Mouse (Mus musculus): Measurements from ENCODE around the gene Vps16. TPM values are rescaled to one million over a fixed set of nuclear protein-coding genes. Genes with fewer than 3 reads are reported as not detected.

Gene Vps16
- polyA plus RNA-seq, 1 experiment from 2014 or later = 89.2 TPM

GRCm38 (mm10) chr2:130476666-130477297 lies 52.6 kb downstream of the Vps16 start:
- Histone ChIP-seq H3K9me3 (ENCODE audit: control insufficient read depth, low read length) (no peaks in the 10 kb centered on the region), H3K27ac (replicated peaks; ENCODE audit: low read depth, low read length) (no peak overlapping the region), H3K36me3 (ENCODE audit: control insufficient read depth, insufficient read depth, low read length) (no peaks in the 10 kb centered on the region), H3K9ac (ENCODE audit: low read length) (no peak overlapping the region), H3K4me3 (ENCODE audit: low read depth, low read length) (no peak overlapping the region), H3K4me2 (ENCODE audit: low read depth, severe bottlenecking) (no peak overlapping the region), H3K27me3 (ENCODE audit: control insufficient read depth, insufficient read depth, low read length) (no peaks in the 10 kb centered on the region), H3K4me1 (ENCODE audit: control insufficient read depth, insufficient read depth, low read length) (no peaks in the 10 kb centered on the region)
- no peak for ATAC-seq (ENCODE audit: insufficient number of reproducible peaks, low FRiP score, low TSS enrichment, low read depth)
- DNase-seq (ENCODE audit: low spot score) = no peak
- 60% methylated on average over 6 of the region's 6 CpGs for WGBS

DNA sequence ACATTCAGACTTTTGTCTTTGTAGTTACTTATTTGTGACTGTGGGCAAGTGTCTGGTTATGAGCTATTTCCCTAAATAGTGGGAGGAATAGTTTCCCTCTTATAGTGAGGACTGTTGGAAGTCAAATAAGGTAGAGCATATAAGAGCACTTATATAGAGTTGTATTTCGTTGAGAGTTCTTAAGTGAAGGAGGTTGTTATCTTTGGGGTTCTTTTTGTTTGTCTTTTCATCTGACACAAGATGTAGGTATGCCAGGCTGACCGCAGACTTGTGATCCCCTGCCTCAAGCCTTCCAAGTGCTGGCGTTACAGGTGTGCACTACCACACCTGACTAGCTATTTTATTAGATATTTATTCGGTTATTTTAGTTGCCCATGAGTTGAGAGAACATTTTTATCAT lies 58.0 kb downstream of the Vps16 start:
- no peaks in the 10 kb centered on the region for H3K4me1 ChIP-seq (ENCODE audit: control insufficient read depth, insufficient read depth, low read length)

GRCm38 (mm10) chr2:130482700-130483099 lies 58.6 kb downstream of the Vps16 start:
- DNase-seq (ENCODE audit: low spot score) (no peak), ATAC-seq (ENCODE audit: insufficient number of reproducible peaks, low FRiP score, low TSS enrichment, low read depth) (no peak)
- H3K4me2 ChIP-seq (ENCODE audit: low read depth, severe bottlenecking) = no peak overlapping the region
- no peaks in the 10 kb centered on the region for H3K9me3 ChIP-seq (ENCODE audit: control insufficient read depth, low read length)
- H3K27ac ChIP-seq (replicated peaks; ENCODE audit: low read depth, low read length) = no peak overlapping the region
- H3K4me1 ChIP-seq (ENCODE audit: control insufficient read depth, insufficient read depth, low read length) = no peaks in the 10 kb centered on the region
- H3K4me3 ChIP-seq (ENCODE audit: low read depth, low read length) = no peak overlapping the region
- WGBS = 83% methylated on average over 3 of the region's 3 CpGs
- H3K9ac ChIP-seq (ENCODE audit: low read length) = no peak overlapping the region
- H3K27me3 ChIP-seq (ENCODE audit: control insufficient read depth, insufficient read depth, low read length) = no peaks in the 10 kb centered on the region
- no peaks in the 10 kb centered on the region for H3K36me3 ChIP-seq (ENCODE audit: control insufficient read depth, insufficient read depth, low read length)

More for the DNA sequence above, 58.0 kb downstream of the Vps16 start:
- ATAC-seq (ENCODE audit: insufficient number of reproducible peaks, low FRiP score, low TSS enrichment, low read depth) (no peak), DNase-seq (ENCODE audit: low spot score) (no peak)
- Histone ChIP-seq H3K4me2 (ENCODE audit: low read depth, severe bottlenecking) (no peak overlapping the region), H3K27ac (replicated peaks; ENCODE audit: low read depth, low read length) (no peak overlapping the region), H3K9me3 (ENCODE audit: control insufficient read depth, low read length) (no peaks in the 10 kb centered on the region), H3K27me3 (ENCODE audit: control insufficient read depth, insufficient read depth, low read length) (no peaks in the 10 kb centered on the region), H3K9ac (ENCODE audit: low read length) (no peak overlapping the region), H3K36me3 (ENCODE audit: control insufficient read depth, insufficient read depth, low read length) (no peaks in the 10 kb centered on the region), H3K4me3 (ENCODE audit: low read depth, low read length) (no peak overlapping the region)
- 93% methylated on average over 4 of the region's 4 CpGs for WGBS

GRCm38 (mm10) chr2:130484206-130484605 lies 60.1 kb downstream of the Vps16 start:
- no peak for DNase-seq (ENCODE audit: low spot score)
- 87% methylated on average over 1 of the region's 1 CpGs for WGBS
- no peaks in the 10 kb centered on the region for H3K27me3 ChIP-seq (ENCODE audit: control insufficient read depth, insufficient read depth, low read length)
- no peak for ATAC-seq (ENCODE audit: insufficient number of reproducible peaks, low FRiP score, low TSS enrichment, low read depth)
- no peaks in the 10 kb centered on the region for H3K4me1 ChIP-seq (ENCODE audit: control insufficient read depth, insufficient read depth, low read length)
- no peak overlapping the region for H3K9ac ChIP-seq (ENCODE audit: low read length)
- H3K36me3 ChIP-seq (ENCODE audit: control insufficient read depth, insufficient read depth, low read length) = no peaks in the 10 kb centered on the region
- H3K4me3 ChIP-seq (ENCODE audit: low read depth, low read length) = no peak overlapping the region
- no peak overlapping the region for H3K27ac ChIP-seq (replicated peaks; ENCODE audit: low read depth, low read length)
- H3K9me3 ChIP-seq (ENCODE audit: control insufficient read depth, low read length) = no peaks in the 10 kb centered on the region
- no peak overlapping the region for H3K4me2 ChIP-seq (ENCODE audit: low read depth, severe bottlenecking)

DNA sequence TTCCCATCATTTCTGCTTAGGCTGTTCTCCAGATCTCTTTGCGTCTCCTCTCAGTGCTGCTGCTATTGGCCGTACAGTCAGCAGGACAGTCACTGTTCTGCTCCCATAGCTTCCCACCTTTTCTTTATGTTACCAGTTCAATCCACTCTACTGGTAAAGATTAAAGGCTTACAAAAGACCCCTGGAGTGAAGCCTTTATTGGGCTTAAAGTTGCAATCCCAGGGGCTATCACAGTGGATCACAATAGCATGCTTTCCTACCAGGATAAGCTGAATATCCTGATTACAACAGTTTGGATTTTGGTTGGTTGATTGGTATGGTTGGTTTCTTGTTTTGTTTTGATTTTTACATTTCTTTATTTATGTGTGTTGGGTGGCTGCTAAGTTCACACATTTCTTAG lies 63.9 kb downstream of the Vps16 start:
- no peak overlapping the region for H3K4me2 ChIP-seq (ENCODE audit: low read depth, severe bottlenecking)
- no peak overlapping the region for H3K4me3 ChIP-seq (ENCODE audit: low read depth, low read length)
- H3K27ac ChIP-seq (replicated peaks; ENCODE audit: low read depth, low read length) = no peak overlapping the region
- no peaks in the 10 kb centered on the region for H3K9me3 ChIP-seq (ENCODE audit: control insufficient read depth, low read length)
- DNase-seq (ENCODE audit: low spot score) = no peak
- no peaks in the 10 kb centered on the region for H3K36me3 ChIP-seq (ENCODE audit: control insufficient read depth, insufficient read depth, low read length)
- no peak for ATAC-seq (ENCODE audit: insufficient number of reproducible peaks, low FRiP score, low TSS enrichment, low read depth)
- no peak overlapping the region for H3K9ac ChIP-seq (ENCODE audit: low read length)
- no peaks in the 10 kb centered on the region for H3K27me3 ChIP-seq (ENCODE audit: control insufficient read depth, insufficient read depth, low read length)
- H3K4me1 ChIP-seq (ENCODE audit: control insufficient read depth, insufficient read depth, low read length) = no peaks in the 10 kb centered on the region
- WGBS = 90% methylated on average over 2 of the region's 2 CpGs

GRCm38 (mm10) chr2:130488600-130488999 lies 64.5 kb downstream of the Vps16 start:
- H3K36me3 ChIP-seq (ENCODE audit: control insufficient read depth, insufficient read depth, low read length) = no peaks in the 10 kb centered on the region
- WGBS = 89% methylated on average over 4 of the region's 4 CpGs
- no peak overlapping the region for H3K4me2 ChIP-seq (ENCODE audit: low read depth, severe bottlenecking)
- H3K27me3 ChIP-seq (ENCODE audit: control insufficient read depth, insufficient read depth, low read length) = no peaks in the 10 kb centered on the region
- H3K9me3 ChIP-seq (ENCODE audit: control insufficient read depth, low read length) = no peaks in the 10 kb centered on the region
- no peak overlapping the region for H3K27ac ChIP-seq (replicated peaks; ENCODE audit: low read depth, low read length)
- ATAC-seq (ENCODE audit: insufficient number of reproducible peaks, low FRiP score, low TSS enrichment, low read depth) (no peak), DNase-seq (ENCODE audit: low spot score) (no peak)
- H3K9ac ChIP-seq (ENCODE audit: low read length) = no peak overlapping the region
- H3K4me3 ChIP-seq (ENCODE audit: low read depth, low read length) = no peak overlapping the region
- no peaks in the 10 kb centered on the region for H3K4me1 ChIP-seq (ENCODE audit: control insufficient read depth, insufficient read depth, low read length)

GRCm38 (mm10) chr2:130491162-130491561 lies 67.0 kb downstream of the Vps16 start:
- no peaks in the 10 kb centered on the region for H3K36me3 ChIP-seq (ENCODE audit: control insufficient read depth, insufficient read depth, low read length)
- no peak overlapping the region for H3K9ac ChIP-seq (ENCODE audit: low read length)
- H3K27me3 ChIP-seq (ENCODE audit: control insufficient read depth, insufficient read depth, low read length) = no peaks in the 10 kb centered on the region
- ATAC-seq (ENCODE audit: insufficient number of reproducible peaks, low FRiP score, low TSS enrichment, low read depth) = no peak
- no peaks in the 10 kb centered on the region for H3K9me3 ChIP-seq (ENCODE audit: control insufficient read depth, low read length)
- H3K4me3 ChIP-seq (ENCODE audit: low read depth, low read length) = no peak overlapping the region
- WGBS = 74% methylated on average over 4 of the region's 4 CpGs
- no peak for DNase-seq (ENCODE audit: low spot score)
- H3K4me1 ChIP-seq (ENCODE audit: control insufficient read depth, insufficient read depth, low read length) = no peaks in the 10 kb centered on the region
- no peak overlapping the region for H3K27ac ChIP-seq (replicated peaks; ENCODE audit: low read depth, low read length)
- H3K4me2 ChIP-seq (ENCODE audit: low read depth, severe bottlenecking) = no peak overlapping the region

GRCm38 (mm10) chr2:130491587-130491986 lies 67.4 kb downstream of the Vps16 start:
- WGBS = 36% methylated on average over 7 of the region's 7 CpGs
- ATAC-seq (ENCODE audit: insufficient number of reproducible peaks, low FRiP score, low TSS enrichment, low read depth) (no peak), DNase-seq (ENCODE audit: low spot score) (peak; percentile 45)
- Histone ChIP-seq H3K27me3 (ENCODE audit: control insufficient read depth, insufficient read depth, low read length) (no peaks in the 10 kb centered on the region), H3K27ac (replicated peaks; ENCODE audit: low read depth, low read length) (no peak overlapping the region), H3K36me3 (ENCODE audit: control insufficient read depth, insufficient read depth, low read length) (no peaks in the 10 kb centered on the region), H3K9me3 (ENCODE audit: control insufficient read depth, low read length) (no peaks in the 10 kb centered on the region), H3K4me3 (ENCODE audit: low read depth, low read length) (no peak overlapping the region), H3K9ac (ENCODE audit: low read length) (no peak overlapping the region), H3K4me2 (ENCODE audit: low read depth, severe bottlenecking) (no peak overlapping the region), H3K4me1 (ENCODE audit: control insufficient read depth, insufficient read depth, low read length) (no peaks in the 10 kb centered on the region)
